Mouse (Mus musculus) erythroblast, embryonic 14.5 days (primary cell): ENCODE data around the gene Tmem237. TPM values are rescaled to one million over a fixed set of nuclear protein-coding genes. Genes with fewer than 3 reads are reported as not detected.

Experiments used
- H3K27me3 ChIP-seq: 2 replicates; pipeline ENCODE4 v1.6.1; 2012; ENCODE audit warnings: inconsistent platforms; ENCODE audit not compliant: control insufficient read depth
- H3K36me3 ChIP-seq: 2 replicates; pipeline ENCODE4 v1.6.1; 2012; ENCODE audit warnings: mild to moderate bottlenecking, inconsistent platforms; ENCODE audit not compliant: control insufficient read depth
- H3K4me1 ChIP-seq: 2 replicates; pipeline ENCODE4 v1.6.1; 2012; ENCODE audit warnings: inconsistent platforms; ENCODE audit not compliant: control insufficient read depth
- H3K4me3 ChIP-seq: replicated peaks from 2 replicates; pipeline ENCODE3; 2012; ENCODE audit warnings: moderate library complexity, mild to moderate bottlenecking, inconsistent platforms
- H3K9me3 ChIP-seq: 2 replicates; pipeline ENCODE4 v1.6.1; 2012; ENCODE audit warnings: low read length, inconsistent platforms, mixed read lengths; ENCODE audit not compliant: control insufficient read depth
- GATA1 ChIP-seq: IDR thresholded peaks from 2 replicates; pipeline ENCODE4 v1.6.1; 2012; ENCODE audit warnings: low read length, inconsistent platforms, mixed read lengths
- TAL1 ChIP-seq: IDR thresholded peaks from 3 replicates; pipeline ENCODE4 v1.6.1; 2012; ENCODE audit warnings: low read length, inconsistent platforms, mixed read lengths
- polyA plus RNA-seq: library from polyadenylated mRNA; stranded (reverse); fragments of >175 nt; gene quantifications from 2 replicates; pipeline ENCODE4 v1.2.3, GENCODE M21; 2012

Tmem237 gene
- polyA plus RNA-seq, 1 experiment, result 0.23 TPM

DNA sequence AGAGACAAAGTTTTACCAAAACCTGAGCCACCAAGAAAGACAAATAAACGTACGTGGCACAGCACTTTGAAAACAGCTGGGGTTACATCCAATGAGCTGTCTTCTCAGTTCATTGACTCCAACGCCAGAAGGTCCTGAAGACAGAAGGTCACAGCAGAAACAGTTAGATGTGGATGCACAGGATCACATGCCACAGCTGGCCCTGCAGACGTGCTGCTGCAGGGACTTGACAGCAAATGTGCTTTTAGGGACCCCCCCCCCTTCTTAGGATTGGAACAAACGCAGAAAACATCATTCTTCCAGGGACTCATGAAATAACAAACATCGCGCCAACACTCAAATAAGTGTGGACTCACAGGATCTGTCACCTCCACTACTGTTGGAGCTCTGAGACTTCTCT lies 8.7 kb upstream of the Tmem237 start:
- Histone ChIP-seq H3K4me1 (no peaks in the 10 kb centered on the region), H3K9me3 (no peaks in the 10 kb centered on the region), H3K36me3 (no peaks in the 10 kb centered on the region), H3K27me3 (no peaks in the 10 kb centered on the region), H3K4me3 (no peak overlapping the region)
- TF ChIP-seq GATA1, result no peak
- no peak for TF ChIP-seq TAL1

DNA sequence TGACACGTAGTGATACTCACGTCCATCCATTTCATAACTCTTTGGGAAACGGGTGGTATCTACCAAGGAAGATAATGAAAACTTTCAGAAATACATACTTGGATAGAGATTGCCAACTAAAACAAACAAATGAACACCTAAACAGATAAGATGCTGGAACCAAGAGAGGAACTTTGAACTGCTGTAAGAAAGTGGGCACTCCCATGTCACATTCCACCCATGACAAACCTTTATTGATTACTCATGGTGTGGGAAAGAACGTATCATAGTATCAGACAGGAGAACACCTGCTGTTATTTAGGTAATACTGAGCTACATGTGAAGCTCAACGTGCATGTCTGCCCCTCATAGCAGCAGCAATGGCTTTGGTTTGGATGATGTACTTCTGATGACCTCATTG lies 5.3 kb upstream of the Tmem237 start:
- H3K4me1 ChIP-seq, result peaks cover 5% of the 10 kb centered on the region
- no peaks in the 10 kb centered on the region for H3K36me3 ChIP-seq
- no peaks in the 10 kb centered on the region for H3K9me3 ChIP-seq
- no peak overlapping the region for H3K4me3 ChIP-seq
- TF ChIP-seq TAL1 (no peak), GATA1 (no peak)
- no peaks in the 10 kb centered on the region for H3K27me3 ChIP-seq

- H3K27me3 ChIP-seq, result no peaks in the 10 kb centered on the region
- TF ChIP-seq TAL1, result no peak
- TF ChIP-seq GATA1, result no peak
- H3K36me3 ChIP-seq, result peaks cover 3% of the 10 kb centered on the region; the same call in 1 of the 2 replicates
- no peak overlapping the region for H3K4me3 ChIP-seq
- peaks cover 3% of the 10 kb centered on the region for H3K4me1 ChIP-seq
- H3K9me3 ChIP-seq, result no peaks in the 10 kb centered on the region
These were observed 9.7 kb downstream of the Tmem237 start for GRCm38 (mm10) chr1:59110524-59110923.

DNA sequence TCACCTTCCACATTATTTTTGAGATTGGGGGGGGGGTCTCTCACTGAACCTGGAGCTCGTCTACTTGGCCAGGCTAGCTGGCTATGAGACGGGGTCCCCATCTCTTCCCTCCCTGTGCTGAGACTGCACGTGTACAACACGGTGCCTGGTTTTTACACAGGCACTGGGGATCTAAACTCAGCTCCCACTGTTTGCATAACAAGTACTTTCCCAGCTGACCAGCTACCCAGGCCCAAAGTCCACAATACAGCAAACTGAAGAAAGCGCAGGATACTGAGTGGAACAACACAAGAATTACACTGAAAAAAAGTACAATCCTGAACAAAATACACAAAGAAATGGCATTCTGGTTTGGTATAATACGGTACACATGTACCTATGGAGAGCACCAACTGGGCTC lies 18.1 kb downstream of the Tmem237 start:
- Histone ChIP-seq H3K4me3 (no peak overlapping the region), H3K9me3 (no peaks in the 10 kb centered on the region), H3K27me3 (no peaks in the 10 kb centered on the region), H3K4me1 (no peaks in the 10 kb centered on the region), H3K36me3 (no peaks in the 10 kb centered on the region; the same call in 1 of the 2 replicates)
- TF ChIP-seq GATA1 (no peak), TAL1 (no peak)

GRCm38 (mm10) chr1:59101020-59101419 lies 19.2 kb downstream of the Tmem237 start:
- Histone ChIP-seq H3K4me3 (no peak overlapping the region), H3K9me3 (no peaks in the 10 kb centered on the region), H3K4me1 (no peaks in the 10 kb centered on the region), H3K36me3 (no peaks in the 10 kb centered on the region; the same call in 1 of the 2 replicates), H3K27me3 (no peaks in the 10 kb centered on the region)
- TF ChIP-seq TAL1 (no peak), GATA1 (no peak)

DNA sequence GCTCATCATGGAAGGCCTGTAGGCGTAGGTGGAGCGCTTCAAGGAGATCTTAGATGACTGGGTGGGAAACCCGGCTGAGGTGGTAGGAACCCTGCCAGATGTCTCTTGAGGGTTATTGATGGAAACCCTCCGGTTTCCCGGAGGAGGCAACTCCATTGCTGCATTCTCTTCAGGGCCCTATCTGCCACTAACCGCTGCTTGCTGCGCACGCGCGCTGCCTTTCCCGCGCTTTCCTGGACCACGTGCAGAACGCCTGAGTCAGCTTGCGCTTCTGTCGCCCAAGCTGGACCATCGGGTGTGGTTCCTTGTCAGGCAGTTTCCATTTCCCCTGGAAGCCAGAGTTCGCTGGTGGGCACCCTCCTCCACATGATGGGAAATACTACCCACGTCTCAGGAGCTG lies 25.5 kb downstream of the Tmem237 start, which contains the start of gene C2cd6:
Gene C2cd6, minus strand, starts transcription at position 196 of the 400 bp plus-strand sequence.
- TF ChIP-seq TAL1, result no peak
- no peak for TF ChIP-seq GATA1
- Histone ChIP-seq H3K27me3 (no peaks in the 10 kb centered on the region), H3K36me3 (no peaks in the 10 kb centered on the region; the same call in 1 of the 2 replicates), H3K4me3 (no peak within 1 kb of the TSS), H3K9me3 (no peaks in the 10 kb centered on the region), H3K4me1 (no peaks in the 10 kb centered on the region)

- no peaks in the 10 kb centered on the region for H3K9me3 ChIP-seq
- H3K4me1 ChIP-seq, result no peaks in the 10 kb centered on the region; the same call in 1 of the 2 replicates
- no peak for TF ChIP-seq TAL1
- TF ChIP-seq GATA1, result no peak
- H3K27me3 ChIP-seq, result no peaks in the 10 kb centered on the region
- H3K4me3 ChIP-seq, result no peak overlapping the region
- H3K36me3 ChIP-seq, result no peaks in the 10 kb centered on the region
These were observed 49.3 kb downstream of the Tmem237 start for GRCm38 (mm10) chr1:59070867-59071266.

- Histone ChIP-seq H3K36me3 (no peaks in the 10 kb centered on the region), H3K27me3 (no peaks in the 10 kb centered on the region), H3K9me3 (no peaks in the 10 kb centered on the region), H3K4me1 (no peaks in the 10 kb centered on the region), H3K4me3 (no peak overlapping the region)
- TF ChIP-seq TAL1, result no peak
- no peak for TF ChIP-seq GATA1
These were observed 52.2 kb downstream of the Tmem237 start for GRCm38 (mm10) chr1:59067976-59068375.

DNA sequence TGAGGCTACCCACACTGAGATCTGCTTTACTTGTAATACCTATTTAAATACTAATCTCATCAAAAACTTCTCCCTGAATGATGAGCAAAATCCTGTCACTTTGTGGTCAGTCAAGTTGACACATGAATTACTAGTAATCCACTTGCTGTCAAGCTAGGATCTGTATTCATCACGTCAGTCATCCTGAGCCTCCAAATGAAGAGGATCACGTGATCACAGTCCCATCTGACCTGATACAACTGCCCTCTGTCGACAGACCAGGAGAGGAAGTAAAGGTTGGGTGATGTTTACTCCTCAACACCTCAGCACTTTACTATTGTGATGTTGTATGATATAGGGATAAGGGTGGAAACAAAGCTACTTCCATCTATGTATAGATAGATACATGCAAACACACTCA lies 56.5 kb downstream of the Tmem237 start:
- Histone ChIP-seq H3K36me3 (no peaks in the 10 kb centered on the region), H3K9me3 (no peaks in the 10 kb centered on the region), H3K27me3 (no peaks in the 10 kb centered on the region), H3K4me3 (no peak overlapping the region), H3K4me1 (no peaks in the 10 kb centered on the region)
- no peak for TF ChIP-seq TAL1
- no peak for TF ChIP-seq GATA1

DNA sequence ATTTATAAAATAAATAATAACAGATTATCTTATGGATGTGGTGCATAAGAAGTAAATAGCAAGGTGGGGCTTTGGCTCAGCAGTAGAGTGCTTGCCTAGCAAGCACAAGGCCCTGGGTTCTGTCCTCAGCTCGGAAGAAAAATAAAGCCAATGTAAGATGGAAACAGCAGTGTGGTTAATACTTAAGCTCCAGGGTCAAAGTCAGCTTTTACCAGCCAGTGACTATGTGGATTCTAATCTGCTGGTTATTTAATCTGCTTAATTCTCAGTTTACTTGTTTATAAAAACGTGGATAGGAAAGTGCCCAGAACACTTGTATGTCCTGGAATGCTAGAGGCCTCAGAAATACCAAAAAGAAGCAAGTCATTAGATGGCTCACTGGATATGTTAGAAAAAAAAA lies 63.3 kb downstream of the Tmem237 start:
- no peak overlapping the region for H3K4me3 ChIP-seq
- no peak for TF ChIP-seq GATA1
- no peak for TF ChIP-seq TAL1
- no peaks in the 10 kb centered on the region for H3K9me3 ChIP-seq
- H3K4me1 ChIP-seq, result no peaks in the 10 kb centered on the region
- H3K27me3 ChIP-seq, result no peaks in the 10 kb centered on the region
- no peaks in the 10 kb centered on the region for H3K36me3 ChIP-seq
